Mouse (Mus musculus) lung, embryonic 15.5 days (tissue): Measurements from ENCODE around the gene Rpl13a. TPM values are rescaled to one million over a fixed set of nuclear protein-coding genes. Genes with fewer than 3 reads are reported as not detected.
"Not testable (repeated sequence)": the region's sequence is repeated elsewhere in the genome, so short reads cannot be mapped to it uniquely, and the experiment has no call there.

Experiments used
- ATAC-seq: fragments of 200-750 bp; cut with Nextera tagmentation; 2 replicates; pipeline ENCODE4 v1.8.0; 2017; ENCODE audit warnings: moderate number of reproducible peaks, borderline replicate concordance; ENCODE audit not compliant: low FRiP score, low TSS enrichment; ENCODE audit errors: extremely low read depth
- H3K27ac ChIP-seq: fragments of 300-500 bp; sonication (generic); 2 replicates; pipeline ENCODE4 v1.5.1; 2015; ENCODE audit warnings: moderate library complexity, mild to moderate bottlenecking, inconsistent platforms
- H3K27me3 ChIP-seq: fragments of 300-500 bp; sonication (generic); 2 replicates; pipeline ENCODE4 v1.6.1; 2015; ENCODE audit warnings: inconsistent platforms
- H3K36me3 ChIP-seq: fragments of 300-500 bp; sonication (generic); 2 replicates; pipeline ENCODE4 v1.6.1; 2015; ENCODE audit warnings: inconsistent platforms
- H3K4me1 ChIP-seq: fragments of 300-500 bp; sonication (generic); 2 replicates; pipeline ENCODE4 v1.6.1; 2015; ENCODE audit warnings: inconsistent platforms
- H3K4me2 ChIP-seq: fragments of 300-500 bp; sonication (generic); 2 replicates; pipeline ENCODE4 v1.6.1; 2015; ENCODE audit warnings: inconsistent platforms, mild to moderate bottlenecking, moderate library complexity
- H3K4me3 ChIP-seq: fragments of 300-500 bp; sonication (generic); 2 replicates; pipeline ENCODE4 v1.5.1; 2015; ENCODE audit warnings: mild to moderate bottlenecking, inconsistent platforms
- H3K9ac ChIP-seq: fragments of 300-500 bp; sonication (generic); 2 replicates; pipeline ENCODE4 v1.6.1; 2015; ENCODE audit warnings: inconsistent platforms
- H3K9me3 ChIP-seq: fragments of 300-500 bp; sonication (generic); 2 replicates; pipeline ENCODE4 v1.6.1; 2016; ENCODE audit warnings: inconsistent platforms
- WGBS: fragments of 180-500 bp; shearing (Covaris S2); methylation state at CpG from one replicate; pipeline ENCODE4 v1.1.7; 2015; 5-methylcytosine and 5-hydroxymethylcytosine counted together
- polyA plus RNA-seq: library from polyadenylated mRNA; unstranded; fragments of >200 nt; fragmentation: Nextera tagmentation; extraction: Ambion mirVana; gene quantifications from 2 replicates; pipeline ENCODE4 v1.2.1, GENCODE M21; 2015

The Rpl13a gene
- polyA plus RNA-seq, 1 experiment from 2014 or later, result 1,187 TPM

DNA sequence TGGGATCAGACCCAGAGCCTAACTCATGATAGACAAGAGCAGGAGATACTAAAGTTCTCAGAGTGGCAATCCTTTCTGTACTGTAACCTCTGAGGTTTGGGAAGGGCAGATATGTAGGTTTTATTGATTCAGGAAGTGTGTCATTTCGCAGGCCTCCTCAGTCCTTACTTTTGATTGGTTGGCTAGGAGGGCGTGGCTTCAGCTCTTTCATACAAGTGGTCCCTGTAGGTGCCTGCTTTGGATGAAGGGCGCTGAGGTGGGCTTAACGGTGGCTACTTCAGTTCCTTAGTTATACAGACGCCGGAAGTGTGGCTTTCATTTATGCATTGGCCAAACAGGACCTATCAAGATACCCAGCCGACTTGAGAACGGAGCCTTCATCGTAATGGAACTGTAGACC, 27.0 kb upstream of the Rpl13a start:
- WGBS, result 80% methylated on average over 9 of the region's 9 CpGs
- H3K4me1 ChIP-seq, result peaks cover 32% of the 10 kb centered on the region
- H3K36me3 ChIP-seq, result peaks cover 25% of the 10 kb centered on the region; the same call in 1 of the 2 replicates
- H3K9ac ChIP-seq, result no peak overlapping the region
- no peak overlapping the region for H3K4me3 ChIP-seq
- H3K27me3 ChIP-seq, result no peaks in the 10 kb centered on the region
- H3K4me2 ChIP-seq, result peak overlapping the region; percentile 83; the same call in 1 of the 2 replicates
- no peak overlapping the region for H3K27ac ChIP-seq
- ATAC-seq, result no peak
- no peaks in the 10 kb centered on the region for H3K9me3 ChIP-seq

DNA sequence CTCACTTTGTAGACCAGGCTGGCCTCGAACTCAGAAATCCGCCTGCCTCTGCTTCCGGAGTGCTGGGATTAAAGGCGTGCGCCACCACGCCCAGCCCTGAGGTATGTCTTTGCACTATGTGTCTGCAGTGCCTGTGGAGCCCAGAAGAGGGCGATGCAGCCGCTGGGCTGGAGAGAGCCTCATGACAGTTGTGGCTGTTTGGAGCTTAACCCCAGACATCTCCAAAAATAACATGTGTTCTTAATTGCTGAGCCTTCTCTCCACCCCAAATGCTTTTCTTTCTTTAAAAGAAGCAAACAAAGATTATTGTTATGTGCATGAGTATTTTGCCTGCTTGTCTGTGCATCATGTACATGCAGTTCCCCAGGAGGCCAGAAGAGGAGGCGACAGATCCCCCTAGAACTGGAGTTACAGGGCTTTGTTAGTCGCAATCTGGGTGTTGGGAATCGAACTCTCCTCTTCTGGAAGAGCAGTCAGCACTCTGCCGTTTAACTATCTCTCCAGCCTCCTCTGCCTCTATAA, 26.5 kb upstream of the Rpl13a start:
- Histone ChIP-seq H3K4me2 (peak overlapping the region; percentile 83), H3K27ac (peak overlapping the region; percentile 98), H3K9me3 (no peaks in the 10 kb centered on the region), H3K4me3 (peak overlapping the region; percentile 87), H3K4me1 (peaks cover 37% of the 10 kb centered on the region), H3K27me3 (no peaks in the 10 kb centered on the region), H3K9ac (no peak overlapping the region), H3K36me3 (peaks cover 19% of the 10 kb centered on the region; the same call in 1 of the 2 replicates)
- WGBS, result 73% methylated on average over 12 of the region's 12 CpGs
- peak; percentile 1; the same call in 1 of the 2 replicates for ATAC-seq

- Histone ChIP-seq H3K4me1 (peaks cover 39% of the 10 kb centered on the region), H3K9ac (peak within 1 kb of the TSS; percentile 87), H3K4me3 (peak within 1 kb of the TSS; percentile 87), H3K9me3 (no peaks in the 10 kb centered on the region), H3K27ac (peak within 1 kb of the TSS; percentile 98), H3K27me3 (no peaks in the 10 kb centered on the region), H3K36me3 (peaks cover 13% of the 10 kb centered on the region; the same call in 1 of the 2 replicates), H3K4me2 (peak within 1 kb of the TSS; percentile 83)
- ATAC-seq, result peak; percentile 95
- 3% methylated on average over 69 of the region's 69 CpGs for WGBS
Observed at GRCm38 (mm10) chr7:45154096-45154992, 25.8 kb upstream of the Rpl13a start, which contains the start of the genes Pih1d1 and Aldh16a1. TSS of gene Pih1d1 (plus strand) at chr7:45154303. TSS of gene Aldh16a1 (minus strand) at chr7:45154584.

GRCm38 (mm10) chr7:45153586-45153985, 25.0 kb upstream of the Rpl13a start:
- Histone ChIP-seq H3K4me2 (peak overlapping the region; percentile 83), H3K9ac (peak overlapping the region; percentile 87), H3K9me3 (no peaks in the 10 kb centered on the region), H3K27me3 (no peaks in the 10 kb centered on the region), H3K36me3 (0 out of 2 replicates have a peak, but pooled peaks cover 5% of the 10 kb centered on the region), H3K27ac (peak overlapping the region; percentile 98), H3K4me1 (peaks cover 46% of the 10 kb centered on the region), H3K4me3 (peak overlapping the region; percentile 87)
- no peak for ATAC-seq
- under 1% methylated on average over 5 of the region's 5 CpGs for whole genome bisulfite sequencing

- H3K27me3 ChIP-seq, H3K9me3 ChIP-seq, H3K4me3 ChIP-seq, H3K27ac ChIP-seq, H3K9ac ChIP-seq, ATAC-seq, H3K36me3 ChIP-seq: not testable (repeated sequence)
- Histone ChIP-seq H3K4me1 (peaks cover 48% of the 10 kb centered on the region), H3K4me2 (peak overlapping the region; percentile 83)
- WGBS, result 84% methylated on average over 2 of the region's 2 CpGs
Observed at GRCm38 (mm10) chr7:45153052-45153451, 24.5 kb upstream of the Rpl13a start.

DNA sequence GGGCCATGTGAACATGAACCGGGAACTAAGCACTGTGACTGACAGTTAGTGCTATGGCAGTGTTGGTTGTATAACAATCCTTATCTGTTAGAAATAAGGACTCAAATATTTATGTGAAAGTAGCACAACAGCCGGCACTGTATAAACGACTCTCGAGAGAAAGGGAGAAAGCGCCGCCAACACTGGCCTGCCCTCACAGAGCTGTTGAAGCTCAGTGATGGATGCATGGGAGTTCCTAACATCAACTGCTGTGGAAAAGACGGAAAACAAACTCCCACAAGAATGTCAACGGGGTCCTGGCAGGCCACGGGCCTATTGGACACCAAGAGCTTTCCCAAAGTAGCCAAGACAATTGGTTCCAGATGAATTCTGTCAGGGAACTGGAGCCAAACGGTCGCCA, 22.7 kb upstream of the Rpl13a start:
- Histone ChIP-seq H3K9ac (no peak overlapping the region), H3K4me2 (no peak overlapping the region), H3K27ac (peak overlapping the region; percentile 71), H3K4me1 (peaks cover 48% of the 10 kb centered on the region), H3K36me3 (0 out of 2 replicates have a peak, but pooled peaks cover 8% of the 10 kb centered on the region), H3K9me3 (no peaks in the 10 kb centered on the region), H3K27me3 (no peaks in the 10 kb centered on the region), H3K4me3 (no peak overlapping the region)
- WGBS, result 24% methylated on average over 11 of the region's 11 CpGs
- ATAC-seq, result peak; percentile 7; the same call in 1 of the 2 replicates

GRCm38 (mm10) chr7:45150321-45150720, 21.8 kb upstream of the Rpl13a start:
- peaks cover 45% of the 10 kb centered on the region for H3K4me1 ChIP-seq
- ATAC-seq, result no peak
- 53% methylated on average over 4 of the region's 4 CpGs for WGBS
- no peaks in the 10 kb centered on the region for H3K27me3 ChIP-seq
- H3K4me2 ChIP-seq, result no peak overlapping the region
- H3K36me3 ChIP-seq, result peaks cover 16% of the 10 kb centered on the region
- no peaks in the 10 kb centered on the region for H3K9me3 ChIP-seq
- H3K27ac ChIP-seq, result peak overlapping the region; percentile 71
- 0 out of 2 replicates have a peak overlapping the region, but pooled peaks have one; percentile 3 for H3K9ac ChIP-seq
- H3K4me3 ChIP-seq, result no peak overlapping the region

DNA sequence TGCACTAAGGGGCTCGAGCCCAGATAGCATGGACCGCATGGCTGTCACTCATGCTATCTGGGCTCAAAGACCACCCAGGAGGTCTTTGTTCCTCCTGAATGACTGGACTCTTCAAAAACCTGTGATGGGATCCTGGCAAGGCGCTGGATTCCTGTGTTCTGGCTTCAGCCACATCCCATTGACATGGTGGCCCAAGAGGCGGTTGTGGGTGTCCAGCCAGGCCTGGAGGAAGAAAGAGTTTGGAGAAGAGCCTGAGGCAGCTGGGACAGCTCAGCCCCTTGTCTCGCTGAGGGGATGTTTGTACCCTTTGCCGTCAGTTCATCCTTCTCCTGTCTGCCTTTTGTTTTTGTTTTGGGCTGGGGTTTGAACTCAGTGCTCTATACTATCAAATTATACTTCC, 21.0 kb upstream of the Rpl13a start:
- ATAC-seq, result no peak
- WGBS, result 50% methylated on average over 6 of the region's 6 CpGs

GRCm38 (mm10) chr7:45148534-45149098, 20.1 kb upstream of the Rpl13a start:
- H3K4me1 ChIP-seq, result peaks cover 36% of the 10 kb centered on the region
- H3K9ac ChIP-seq, result no peak overlapping the region
- no peak overlapping the region for H3K4me3 ChIP-seq
- H3K27ac ChIP-seq, result no peak overlapping the region
- no peak overlapping the region for H3K4me2 ChIP-seq
- ATAC-seq, result no peak
- H3K27me3 ChIP-seq, result no peaks in the 10 kb centered on the region
- H3K36me3 ChIP-seq, result peaks cover 28% of the 10 kb centered on the region
- H3K9me3 ChIP-seq, result no peaks in the 10 kb centered on the region
- WGBS, result 45% methylated on average over 4 of the region's 4 CpGs

More for the DNA sequence above, 21.0 kb upstream of the Rpl13a start:
- no peak overlapping the region for H3K4me3 ChIP-seq
- H3K9me3 ChIP-seq, result no peaks in the 10 kb centered on the region
- H3K27me3 ChIP-seq, result no peaks in the 10 kb centered on the region
- H3K27ac ChIP-seq, result peak overlapping the region; percentile 66
- H3K9ac ChIP-seq, result no peak overlapping the region
- H3K4me1 ChIP-seq, result peaks cover 38% of the 10 kb centered on the region
- H3K36me3 ChIP-seq, result peaks cover 22% of the 10 kb centered on the region
- H3K4me2 ChIP-seq, result no peak overlapping the region

GRCm38 (mm10) chr7:45147899-45148298, 19.3 kb upstream of the Rpl13a start:
- Histone ChIP-seq H3K27ac (no peak overlapping the region), H3K4me2 (no peak overlapping the region), H3K9me3 (no peaks in the 10 kb centered on the region), H3K4me3 (no peak overlapping the region), H3K36me3 (peaks cover 29% of the 10 kb centered on the region), H3K27me3 (no peaks in the 10 kb centered on the region), H3K4me1 (peaks cover 32% of the 10 kb centered on the region), H3K9ac (no peak overlapping the region)
- WGBS, result 80% methylated on average over 11 of the region's 11 CpGs
- no peak for ATAC-seq

- no peak overlapping the region for H3K4me3 ChIP-seq
- 83% methylated on average over 11 of the region's 11 CpGs for WGBS
- no peak overlapping the region for H3K9ac ChIP-seq
- peaks cover 33% of the 10 kb centered on the region for H3K36me3 ChIP-seq
- H3K27me3 ChIP-seq, result no peaks in the 10 kb centered on the region
- no peak overlapping the region for H3K4me2 ChIP-seq
- peaks cover 32% of the 10 kb centered on the region for H3K4me1 ChIP-seq
- H3K9me3 ChIP-seq, result no peaks in the 10 kb centered on the region
- ATAC-seq, result no peak
- H3K27ac ChIP-seq, result no peak overlapping the region
Observed at GRCm38 (mm10) chr7:45147267-45147666, 18.7 kb upstream of the Rpl13a start.
